Mouse (Mus musculus): ENCODE results near the gene Usp16. TPM values are rescaled to one million over a fixed set of nuclear protein-coding genes. Genes with fewer than 3 reads are reported as not detected.

The Usp16 gene
- 50.7 and 55.2 TPM in 2 replicates for polyA plus RNA-seq (2015; fragmentation: Nextera tagmentation; extraction: Ambion mirVana)

DNA sequence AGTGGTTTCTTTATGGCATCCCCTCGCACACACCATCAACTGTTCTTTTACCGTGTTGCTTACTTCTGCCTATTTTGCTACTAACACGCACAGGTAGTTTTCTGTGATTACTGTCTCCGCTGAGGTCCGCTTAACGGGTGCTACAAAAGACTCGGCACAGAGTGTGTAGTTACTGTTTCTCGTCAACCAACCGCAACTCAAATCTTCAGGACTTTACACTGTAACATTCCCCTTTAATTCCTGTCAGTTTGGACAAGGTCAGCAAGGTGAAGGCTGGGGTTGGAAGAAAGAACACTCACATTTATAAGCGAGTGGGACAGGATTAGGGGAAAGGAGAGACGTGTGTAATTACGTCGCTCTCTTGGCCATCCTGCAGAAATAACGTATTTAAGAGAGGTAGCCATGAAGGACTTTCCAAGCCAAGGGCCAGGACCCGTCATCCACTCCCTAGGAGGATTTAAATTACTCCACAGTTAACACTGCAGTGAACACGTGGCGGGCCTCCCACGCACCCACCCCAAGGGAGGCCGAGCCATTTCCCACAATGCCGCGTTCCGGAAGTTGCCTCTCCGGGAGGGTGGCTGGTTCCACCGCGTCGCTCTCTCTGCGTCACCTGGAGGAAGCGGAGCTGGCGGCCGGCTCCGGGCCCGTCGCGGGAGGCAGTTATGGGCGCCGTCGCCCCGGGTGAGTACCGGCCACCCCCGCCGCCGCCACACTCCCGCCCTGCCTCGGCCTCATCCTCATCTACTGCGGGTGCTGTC is at the start of gene Usp16:
Gene Usp16, plus strand, starts transcription at position 285 of the 761 bp plus-strand sequence.

DNA sequence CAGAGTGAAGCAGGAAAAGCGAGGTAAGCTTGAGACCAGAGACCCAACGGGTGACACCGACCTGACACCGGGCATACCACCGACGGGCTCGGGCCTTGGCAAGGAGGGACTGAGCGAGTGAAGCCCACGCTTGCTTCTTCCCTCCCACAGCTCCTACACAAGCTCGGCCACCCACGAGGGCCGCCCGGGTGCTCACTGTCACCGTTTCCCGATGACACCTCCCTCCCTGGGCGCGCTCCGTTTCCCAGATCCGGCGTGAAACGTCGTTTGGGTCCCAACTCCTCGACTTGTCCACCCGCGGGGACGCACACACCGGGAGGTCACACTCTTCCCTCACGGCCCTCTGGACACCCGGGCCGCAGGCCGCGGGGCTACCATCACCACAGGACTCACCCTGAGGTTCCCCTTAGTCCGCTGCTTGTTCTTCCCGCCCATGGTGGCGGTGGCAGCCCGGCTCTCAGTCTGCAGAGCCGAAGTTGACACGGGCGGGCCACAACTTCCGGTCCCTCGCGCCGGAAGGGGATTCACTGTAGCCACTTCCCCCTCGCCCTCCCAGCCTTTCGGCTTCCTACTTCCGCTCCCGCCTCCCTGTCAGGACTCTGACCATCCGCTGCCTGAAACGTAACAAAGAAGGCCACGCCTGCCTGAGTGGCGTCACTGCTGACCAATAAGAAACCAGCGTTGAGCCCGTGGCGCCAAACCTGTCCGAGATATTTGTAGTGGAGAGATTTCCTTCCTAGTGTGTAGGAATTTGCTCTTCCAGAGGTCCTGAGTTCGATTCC is 22.3 kb upstream of the Usp16 start, which contains the start of gene Ltn1:
Gene Ltn1, minus strand, starts transcription at position 580 of the 782 bp plus-strand sequence.

GRCm38 (mm10) chr16:87440184-87440686 is 14.3 kb upstream of the Usp16 start, which contains the start of gene Rwdd2b:
Rwdd2b (minus strand) TSS chr16:87440573.

DNA sequence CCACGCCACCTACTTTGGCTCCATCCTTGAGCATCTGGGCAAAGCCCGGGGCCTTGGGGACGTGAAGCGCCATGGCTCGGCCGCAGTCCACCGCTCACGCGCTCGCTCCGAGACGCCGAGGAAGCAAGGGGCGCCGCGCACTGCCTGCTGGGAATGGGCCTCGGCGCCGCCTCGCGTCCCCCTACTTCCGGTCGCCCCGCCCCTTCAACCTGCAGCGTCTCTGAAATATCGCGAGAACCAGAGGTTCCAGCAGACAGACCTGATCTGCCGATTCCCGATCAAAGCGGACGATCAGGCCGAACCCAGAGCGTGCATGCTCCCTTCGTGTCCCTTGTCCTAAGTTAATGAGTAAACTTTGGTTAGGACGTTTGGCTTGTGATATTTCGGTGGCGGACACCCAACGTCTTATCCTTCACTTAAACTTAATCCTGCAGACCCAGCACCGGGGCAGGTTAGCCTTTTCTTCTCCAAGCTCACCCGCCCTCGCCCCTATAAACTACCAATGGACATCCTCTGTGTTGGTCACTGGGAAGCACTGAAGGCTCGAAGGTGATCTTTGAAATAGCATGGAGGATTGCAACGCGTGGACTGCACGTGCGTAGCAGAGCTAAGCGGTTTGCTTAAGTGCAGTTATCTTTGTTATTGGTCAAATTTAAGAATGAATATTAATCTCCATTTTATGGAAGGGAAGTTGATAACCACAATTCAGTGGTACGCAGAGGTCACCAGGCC is 41.4 kb downstream of the Usp16 start, which contains the start of gene Cct8:
Gene Cct8, minus strand, starts transcription at position 158 of the 732 bp plus-strand sequence.

Other genes with a start within 250 kb of the Usp16 start
- 29.3 and 31.4 TPM in 2 replicates for gene N6amt1, start 100.5 kb upstream of the Usp16 start, polyA plus RNA-seq (2015; fragmentation: Nextera tagmentation; extraction: Ambion mirVana)
- gene Ltn1, start 22.1 kb upstream of the Usp16 start, polyA plus RNA-seq (2015; fragmentation: Nextera tagmentation; extraction: Ambion mirVana), result 16.0 and 17.8 TPM in 2 replicates
- 14.9 and 15.2 TPM in 2 replicates for gene Rwdd2b, start 14.1 kb upstream of the Usp16 start, polyA plus RNA-seq (2015; fragmentation: Nextera tagmentation; extraction: Ambion mirVana)
- 298 and 300 TPM in 2 replicates for gene Cct8, start 41.2 kb downstream of the Usp16 start, polyA plus RNA-seq (2015; fragmentation: Nextera tagmentation; extraction: Ambion mirVana)
- gene Map3k7cl, start 98.6 kb downstream of the Usp16 start, polyA plus RNA-seq (2015; fragmentation: Nextera tagmentation; extraction: Ambion mirVana), result 0.14 and 0.21 TPM in 2 replicates
- 13.1 and 13.2 TPM in 2 replicates for gene Bach1, start 244.2 kb downstream of the Usp16 start, polyA plus RNA-seq (2015; fragmentation: Nextera tagmentation; extraction: Ambion mirVana)

All from neural tube, postnatal 0 days (tissue).